Mouse (Mus musculus): ENCODE measurements around the gene Piwil1.
"Not testable (repeated sequence)": the region's sequence is repeated elsewhere in the genome, so short reads cannot be mapped to it uniquely, and the experiment has no call there.

The Piwil1 gene

DNA sequence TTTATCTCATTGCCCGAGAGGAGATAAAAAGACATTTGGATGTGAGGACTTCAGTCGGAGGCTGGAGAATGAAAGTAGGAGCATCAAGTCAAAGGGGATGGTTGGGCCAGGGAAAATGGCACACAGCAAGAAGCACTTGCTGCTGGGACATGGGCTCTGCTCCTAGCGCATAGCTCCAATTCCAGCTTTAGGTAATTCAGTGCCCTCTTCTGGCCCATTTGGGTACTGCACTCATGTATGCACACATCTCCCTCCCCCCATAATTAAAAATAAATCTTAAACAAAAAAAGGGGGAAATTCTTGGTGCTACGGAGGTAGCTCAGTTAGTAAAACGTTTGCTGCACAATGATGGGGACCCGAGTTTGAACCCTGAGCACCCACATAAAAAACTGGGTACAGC is 9.5 kb downstream of the Piwil1 start:
- no peak for DNase-seq

GRCm38 (mm10) chr5:128715171-128715570 is 12.8 kb downstream of the Piwil1 start:
- DNase-seq, result no peak

DNA sequence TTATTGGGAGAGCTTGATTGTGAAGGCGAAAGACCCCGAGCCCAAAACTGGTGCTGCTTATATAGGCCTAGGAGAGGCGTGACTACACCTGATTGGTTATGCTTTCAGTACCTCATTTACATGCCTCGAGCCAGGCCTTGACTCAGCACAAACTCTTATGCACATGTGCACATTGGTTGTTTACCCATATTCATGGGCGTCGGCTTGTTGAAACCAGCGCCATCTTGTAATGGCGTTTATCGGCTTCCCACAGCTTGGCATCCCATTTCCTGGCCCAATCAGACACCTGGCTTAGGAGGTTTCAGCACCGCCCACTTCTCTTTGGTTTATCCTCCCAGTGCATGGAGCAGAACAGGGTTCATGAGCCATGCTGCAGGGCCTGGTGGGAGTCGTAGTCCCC is 18.1 kb downstream of the Piwil1 start:
- DNase-seq, result not testable (repeated sequence)

DNA sequence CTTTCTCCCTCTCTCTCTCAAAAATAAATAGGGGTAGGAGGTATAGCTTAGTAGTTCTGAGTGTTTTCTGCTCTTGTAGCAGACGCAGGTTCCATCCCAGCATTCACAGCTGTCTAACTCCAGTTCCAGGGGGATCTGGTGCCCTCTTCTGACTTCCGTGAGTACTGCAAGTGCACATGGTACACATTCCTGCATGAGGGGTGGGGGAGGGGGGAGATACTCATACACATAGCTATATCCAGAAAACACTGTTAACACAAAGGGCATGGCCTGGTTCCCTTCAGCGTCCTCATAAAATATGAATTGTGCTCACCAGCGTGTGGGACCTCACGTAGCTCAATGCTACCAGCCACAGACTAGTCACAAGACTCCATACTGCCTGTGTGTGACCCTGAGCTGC is 27.0 kb downstream of the Piwil1 start:
- DNase-seq, result no peak

DNA sequence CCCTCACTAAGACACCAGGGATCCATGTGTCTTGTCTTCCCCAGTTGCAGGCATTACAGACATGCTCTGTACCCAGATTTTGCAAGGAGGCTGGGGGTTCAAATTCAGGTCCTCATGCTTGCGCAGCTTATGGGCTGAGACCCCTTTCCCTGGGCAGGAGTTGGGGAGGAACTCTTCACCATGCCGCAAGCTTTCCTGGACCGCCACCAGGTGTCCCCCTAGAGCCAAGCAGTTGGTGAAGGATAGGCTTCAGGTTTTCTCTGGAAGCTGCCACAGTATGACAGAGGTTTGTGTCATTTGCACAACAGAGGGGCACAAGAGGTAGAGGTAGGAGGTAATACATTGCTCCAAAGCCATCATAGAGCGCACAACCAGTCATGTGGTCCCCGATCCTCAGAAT is 28.3 kb downstream of the Piwil1 start:
- peak; percentile 9 for DNase-seq

GRCm38 (mm10) chr5:128732416-128733014 is 30.2 kb downstream of the Piwil1 start:
- DNase-seq, result no peak

DNA sequence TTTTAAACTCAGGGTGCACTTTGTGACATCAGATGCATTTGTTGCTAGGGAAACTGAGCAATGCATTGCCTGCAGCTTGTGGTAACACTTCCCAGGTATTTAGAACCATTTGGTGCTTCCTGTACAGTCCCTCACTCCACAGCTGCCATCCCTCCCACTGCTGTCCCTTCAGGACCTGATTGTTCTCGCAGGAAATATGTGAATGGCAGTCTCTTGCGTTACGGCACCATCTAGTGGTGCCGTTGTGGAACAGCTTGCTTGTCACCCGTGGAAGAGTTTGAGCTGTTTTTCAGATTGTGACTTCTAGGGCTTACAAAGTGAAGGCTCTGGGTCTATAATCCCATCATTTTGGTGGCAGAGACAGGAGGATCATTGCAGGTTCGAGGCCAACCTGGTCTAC is 31.6 kb downstream of the Piwil1 start:
- DNase-seq, result peak; percentile 22

DNA sequence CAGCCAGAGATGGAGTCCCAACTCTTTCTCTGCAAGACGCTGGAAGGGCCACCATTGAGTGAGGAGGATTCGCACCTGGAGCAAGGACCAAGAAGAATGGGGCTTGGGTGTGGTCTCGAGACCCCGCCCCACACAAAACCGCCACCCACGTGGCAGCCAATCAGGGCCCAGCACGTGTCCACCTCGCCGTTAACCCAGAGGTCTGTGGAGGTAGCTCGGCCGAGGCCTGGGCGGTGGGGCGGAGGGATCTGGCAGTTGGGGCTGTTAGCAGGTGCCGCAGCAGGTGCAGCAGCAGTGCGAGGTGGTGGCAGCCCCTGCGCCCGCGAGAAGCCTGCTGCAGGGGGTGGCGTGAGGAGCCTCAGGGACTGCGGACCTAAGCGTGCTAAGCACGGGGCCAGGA is 33.6 kb downstream of the Piwil1 start:
- no peak for DNase-seq

- DNase-seq, result no peak
Observed at GRCm38 (mm10) chr5:128739168-128739837, 37.0 kb downstream of the Piwil1 start.

DNA sequence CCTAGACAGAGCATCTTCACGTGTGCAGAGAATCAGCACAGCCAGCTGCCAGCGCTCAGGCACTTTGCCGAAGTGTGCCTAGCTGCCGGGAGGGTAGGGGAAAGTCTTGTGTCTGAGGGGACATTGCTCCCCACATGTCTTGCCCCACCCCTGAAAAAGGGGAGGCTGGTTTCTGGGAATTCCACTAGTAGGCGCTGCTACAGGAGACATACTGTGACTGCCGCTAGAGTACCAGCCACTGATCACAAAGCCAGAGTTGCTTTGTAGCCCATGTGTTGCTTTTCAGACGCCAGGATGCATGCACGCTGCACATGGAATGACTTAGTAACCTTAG is 37.5 kb downstream of the Piwil1 start:
- DNase-seq, result no peak

GRCm38 (mm10) chr5:128744351-128744750 is 42.0 kb downstream of the Piwil1 start:
- no peak for DNase-seq

- DNase-seq, result no peak
Observed at GRCm38 (mm10) chr5:128745206-128745605, 42.9 kb downstream of the Piwil1 start.

GRCm38 (mm10) chr5:128746261-128746660 is 43.9 kb downstream of the Piwil1 start:
- no peak for DNase-seq

DNA sequence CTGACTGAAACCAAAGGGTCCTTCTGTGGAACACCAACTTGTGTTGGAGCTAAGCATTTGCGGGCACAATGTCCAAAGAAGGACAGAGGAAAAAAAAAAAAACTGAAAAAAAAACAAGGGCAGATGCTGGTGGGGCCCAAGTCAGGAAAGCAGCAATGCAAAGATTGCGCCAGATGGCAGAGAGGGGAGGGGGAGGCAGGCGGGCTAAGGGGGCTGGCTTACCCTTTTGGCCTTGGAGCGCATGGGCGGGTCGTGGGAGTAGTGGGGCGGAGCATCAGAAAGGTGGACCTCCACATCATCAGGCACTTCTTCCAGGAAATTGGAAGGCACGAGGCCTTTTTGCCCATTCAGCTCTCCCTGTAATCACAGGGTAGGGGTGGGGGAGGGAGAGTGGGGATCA is 58.8 kb downstream of the Piwil1 start:
- DNase-seq, result no peak

- no peak for DNase-seq
Observed at GRCm38 (mm10) chr5:128769026-128769631, 66.8 kb downstream of the Piwil1 start.

DNA sequence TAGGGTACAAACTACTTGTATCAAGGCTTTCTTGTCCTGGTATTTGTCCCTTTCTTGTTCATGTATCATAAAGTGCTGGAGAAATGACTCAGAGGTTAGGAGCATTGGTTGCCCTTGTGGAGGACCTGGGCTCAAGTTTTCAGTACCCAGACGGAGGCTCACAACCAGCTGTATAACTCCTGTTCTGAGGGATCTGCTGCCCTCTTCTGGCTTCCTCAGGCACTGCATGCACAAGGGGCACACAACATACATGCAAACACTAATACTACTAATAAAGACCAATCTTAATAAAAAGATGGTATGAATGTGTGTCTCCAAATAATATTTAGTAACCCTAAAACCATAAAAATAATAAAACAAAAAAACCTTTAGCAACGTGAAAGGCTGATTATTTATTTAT is 74.1 kb downstream of the Piwil1 start:
- DNase-seq, result no peak

GRCm38 (mm10) chr5:128781621-128782020 is 79.3 kb downstream of the Piwil1 start:
- no peak for DNase-seq

- DNase-seq, result no peak
Observed at GRCm38 (mm10) chr5:128800592-128800991, 98.3 kb downstream of the Piwil1 start.
